Mouse (Mus musculus) CH12.LX (cell line): ENCODE data around the gene Pdgfc. TPM values are rescaled to one million over a fixed set of nuclear protein-coding genes. Genes with fewer than 3 reads are reported as not detected.

Source experiments
- DNase-seq: peaks from one replicate; pipeline ENCODE4 v3.0.0-alpha.2; 2013; ENCODE audit errors: extremely low read depth
- H3K27ac ChIP-seq: 2 replicates; pipeline ENCODE4 v1.5.1; 2012; ENCODE audit warnings: low read depth, mild to moderate bottlenecking, control low read depth, moderate library complexity; ENCODE audit not compliant: insufficient read depth
- H3K27me3 ChIP-seq: replicated peaks from 2 replicates; pipeline ENCODE3; 2012; ENCODE audit warnings: inconsistent platforms
- H3K36me3 ChIP-seq, 2 experiments: replicated peaks in 1 of 2; 2 replicates each; pipeline versions ENCODE3 to v1.6.1; 2012; ENCODE audit warnings: inconsistent platforms in 1 of 2, low read length in 1 of 2, mild to moderate bottlenecking in 1 of 2, mixed read lengths in 1 of 2, moderate library complexity in 1 of 2; ENCODE audit not compliant: control insufficient read depth in 1 of 2, insufficient read depth in 1 of 2
- H3K4me1 ChIP-seq, 2 experiments: 2 replicates each; pipeline ENCODE4 v1.6.1; 2012; ENCODE audit warnings: inconsistent platforms in 1 of 2, moderate library complexity in 1 of 2; ENCODE audit not compliant: insufficient read depth in 2 of 2, control insufficient read depth in 1 of 2
- H3K4me2 ChIP-seq: 2 replicates; pipeline ENCODE4 v1.6.1; 2012; ENCODE audit warnings: low read depth, mild to moderate bottlenecking, control low read depth; ENCODE audit not compliant: poor library complexity, insufficient read depth, severe bottlenecking
- H3K4me3 ChIP-seq, 3 experiments: fragments of 150-350 bp in 1 of 3; sonication (generic) in 1 of 3; replicated peaks in 1 of 3; 2 replicates each; pipeline versions ENCODE3 to v1.5.1; 2011 to 2012; ENCODE audit warnings: low read depth in 2 of 3, low read length in 2 of 3, mild to moderate bottlenecking in 2 of 3, moderate library complexity in 2 of 3, control low read depth in 1 of 3, improper control_type of control experiment in 1 of 3, inconsistent platforms in 1 of 3, mixed read lengths in 1 of 3; ENCODE audit not compliant: poor library complexity in 1 of 3
- H3K79me2 ChIP-seq: replicated peaks from 2 replicates; pipeline ENCODE4 v1.6.1; 2012; ENCODE audit warnings: mild to moderate bottlenecking, moderate library complexity; ENCODE audit not compliant: control insufficient read depth, poor library complexity, insufficient read depth, severe bottlenecking; ENCODE audit errors: extremely low read depth
- H3K9ac ChIP-seq: 2 replicates; pipeline ENCODE4 v1.6.1; 2012; ENCODE audit warnings: low read depth, mild to moderate bottlenecking, control low read depth, moderate library complexity; ENCODE audit not compliant: insufficient read depth
- H3K9me3 ChIP-seq: replicated peaks from 2 replicates; pipeline ENCODE3; 2012; ENCODE audit warnings: low read length, inconsistent platforms, mixed read lengths
- CHD1 ChIP-seq: IDR thresholded peaks from 2 replicates; pipeline ENCODE4 v1.6.1; 2012; ENCODE audit warnings: low read depth, low read length, improper control_type of control experiment, inconsistent platforms
- CHD2 ChIP-seq: IDR thresholded peaks from 2 replicates; pipeline ENCODE4 v1.6.1; 2011; ENCODE audit warnings: low read length, improper control_type of control experiment
- EP300 ChIP-seq: IDR thresholded peaks from 2 replicates; pipeline ENCODE4 v1.6.1; 2011; ENCODE audit warnings: low read length, improper control_type of control experiment
- GABPA ChIP-seq: IDR thresholded peaks from 2 replicates; pipeline ENCODE4 v1.6.1; 2012; ENCODE audit warnings: low read depth, low read length, improper control_type of control experiment, inconsistent platforms; ENCODE audit not compliant: insufficient replicate concordance
- HCFC1 ChIP-seq: IDR thresholded peaks from 2 replicates; pipeline ENCODE4 v1.6.1; 2012; ENCODE audit warnings: low read depth, mild to moderate bottlenecking, inconsistent platforms, low read length, improper control_type of control experiment
- IRF4 ChIP-seq: IDR thresholded peaks from 2 replicates; pipeline ENCODE4 v1.6.1; 2014; ENCODE audit warnings: low read depth, mild to moderate bottlenecking, inconsistent platforms, low read length, improper control_type of control experiment
- JUN ChIP-seq: IDR thresholded peaks from 2 replicates; pipeline ENCODE4 v1.6.1; 2011; ENCODE audit warnings: low read depth, mild to moderate bottlenecking, low read length, improper control_type of control experiment, moderate library complexity; ENCODE audit not compliant: insufficient read depth
- JUND ChIP-seq: conservative IDR thresholded peaks from 2 replicates; pipeline ENCODE4 v1.6.1; 2011; ENCODE audit warnings: low read depth, low read length, improper control_type of control experiment
- KAT2A ChIP-seq: IDR thresholded peaks from 2 replicates; pipeline ENCODE4 v1.6.1; 2012; ENCODE audit warnings: low read length, improper control_type of control experiment, inconsistent platforms; ENCODE audit not compliant: insufficient replicate concordance
- MAFK ChIP-seq: IDR thresholded peaks from 2 replicates; pipeline ENCODE4 v1.6.1; 2011; ENCODE audit warnings: low read length, improper control_type of control experiment; ENCODE audit not compliant: insufficient replicate concordance
- MAX ChIP-seq: IDR thresholded peaks from 2 replicates; pipeline ENCODE4 v1.6.1; 2011; ENCODE audit warnings: low read length, improper control_type of control experiment
- MAZ ChIP-seq: IDR thresholded peaks from 2 replicates; pipeline ENCODE4 v1.6.1; 2012; ENCODE audit warnings: low read depth, mild to moderate bottlenecking, inconsistent platforms, low read length, improper control_type of control experiment, moderate library complexity
- MEF2A ChIP-seq: IDR thresholded peaks from 2 replicates; pipeline ENCODE4 v1.6.1; 2014; ENCODE audit warnings: low read depth, mild to moderate bottlenecking, inconsistent platforms, low read length, improper control_type of control experiment, borderline replicate concordance
- MXI1 ChIP-seq: IDR thresholded peaks from 2 replicates; pipeline ENCODE4 v1.6.1; 2011; ENCODE audit warnings: mild to moderate bottlenecking, low read depth, low read length, improper control_type of control experiment
- MYC ChIP-seq: IDR thresholded peaks from 2 replicates; pipeline ENCODE4 v1.6.1; 2011; ENCODE audit warnings: low read depth, mild to moderate bottlenecking, improper control_type of control experiment, low read length
- PAX5 ChIP-seq: IDR thresholded peaks from 2 replicates; pipeline ENCODE4 v1.6.1; 2012; ENCODE audit warnings: low read length, inconsistent platforms, mixed read lengths
- POLR2A ChIP-seq: IDR thresholded peaks from 2 replicates; pipeline ENCODE4 v1.6.1; 2011; ENCODE audit warnings: low read depth, mild to moderate bottlenecking, improper control_type of control experiment, low read length
- POLR2AphosphoS2 ChIP-seq: IDR thresholded peaks from 2 replicates; pipeline ENCODE4 v1.6.1; 2011; ENCODE audit warnings: low read depth, low read length, improper control_type of control experiment
- RAD21 ChIP-seq: IDR thresholded peaks from 2 replicates; pipeline ENCODE4 v1.6.1; 2011; ENCODE audit warnings: low read depth, mild to moderate bottlenecking, low read length, improper control_type of control experiment, moderate library complexity
- RCOR1 ChIP-seq: conservative IDR thresholded peaks from 2 replicates; pipeline ENCODE4 v1.6.1; 2012; ENCODE audit warnings: low read depth, mild to moderate bottlenecking, inconsistent platforms, low read length, improper control_type of control experiment
- SIN3A ChIP-seq: IDR thresholded peaks from 2 replicates; pipeline ENCODE4 v1.6.1; 2012; ENCODE audit warnings: low read length, improper control_type of control experiment, inconsistent platforms
- SMC3 ChIP-seq: IDR thresholded peaks from 2 replicates; pipeline ENCODE4 v1.6.1; 2011; ENCODE audit warnings: low read depth, low read length, improper control_type of control experiment
- TBP ChIP-seq: conservative IDR thresholded peaks from 2 replicates; pipeline ENCODE4 v1.6.1; 2011; ENCODE audit warnings: low read depth, low read length, improper control_type of control experiment
- UBTF ChIP-seq: IDR thresholded peaks from 2 replicates; pipeline ENCODE4 v1.6.1; 2012; ENCODE audit warnings: low read depth, mild to moderate bottlenecking, inconsistent platforms, low read length, improper control_type of control experiment, moderate library complexity
- USF2 ChIP-seq: conservative IDR thresholded peaks from 2 replicates; pipeline ENCODE4 v1.6.1; 2011; ENCODE audit warnings: low read depth, low read length, improper control_type of control experiment
- ZC3H11A ChIP-seq: IDR thresholded peaks from 2 replicates; pipeline ENCODE4 v1.6.1; 2012; ENCODE audit warnings: low read depth, mild to moderate bottlenecking, inconsistent platforms, low read length, improper control_type of control experiment
- ZNF384 ChIP-seq: IDR thresholded peaks from 2 replicates; pipeline ENCODE4 v1.6.1; 2012; ENCODE audit warnings: low read depth, low read length, improper control_type of control experiment, inconsistent platforms
- dilution Hi-C: fragments of 300-500 bp; cut with MboI; formaldehyde crosslinking; loops from 2 replicates; pipeline ENCODE4 v1.14.3; 2020; ENCODE audit warnings: low sequenced_read_pairs; ENCODE audit not compliant: extremely low pct_unique_long_range_greater_than_20kb, extremely low pct_ligation_motif_present
- in situ Hi-C: fragments of 300-500 bp; cut with MboI; formaldehyde crosslinking; loops from 3 replicates; pipeline ENCODE4 v1.14.3; 2019; ENCODE audit warnings: low sequenced_read_pairs, low pct_ligation_motif_present, low pct_unique_long_range_greater_than_20kb, mixed read lengths
- polyA plus RNA-seq: library from polyadenylated mRNA; unstranded; fragments of >175 nt; gene quantifications from 2 replicates; pipeline ENCODE4 v1.2.1, GENCODE M21; 2012; ENCODE audit warnings: low read depth; ENCODE audit not compliant: insufficient read length
- total RNA-seq, 2 experiments: library from RNA; depleted of rRNA; stranded (reverse); fragments of 300-350 nt in 1 of 2; fragments of >200 nt in 1 of 2; gene quantifications; 2 replicates each; pipeline ENCODE4 v1.2.3; 2012 to 2014

The Pdgfc gene
- total and polyA plus RNA-seq, 3 experiments = 0.09 to 0.20 (median 0.17) TPM

- no peaks in the 10 kb centered on the region for H3K27me3 ChIP-seq
- dilution Hi-C loops = no loop called here
- H3K9me3 ChIP-seq = no peaks in the 10 kb centered on the region
- H3K4me1 ChIP-seq = no peaks in the 10 kb centered on the region
- in situ Hi-C loops = no loop called here
- no peak overlapping the region for H3K9ac ChIP-seq
- no peak overlapping the region for H3K4me2 ChIP-seq
- no peak overlapping the region for H3K27ac ChIP-seq
- no peak for DNase-seq
- H3K36me3 ChIP-seq = no peaks in the 10 kb centered on the region
- TF ChIP-seq MYC = no peak
- TF ChIP-seq HCFC1 = no peak
- no peak for TF ChIP-seq POLR2A
- no peak for TF ChIP-seq GABPA
- TF ChIP-seq CHD2 = no peak
- no peak for TF ChIP-seq ZC3H11A
- TF ChIP-seq MAZ = no peak
- no peak for TF ChIP-seq POLR2AphosphoS2
- TF ChIP-seq TBP = no peak
- no peak for TF ChIP-seq ZNF384
- no peak for TF ChIP-seq SIN3A
- TF ChIP-seq RCOR1 = no peak
- no peak for TF ChIP-seq MXI1
- TF ChIP-seq PAX5 = no peak
- no peak for TF ChIP-seq MEF2A
- TF ChIP-seq RAD21 = no peak
- TF ChIP-seq IRF4 = no peak
- no peak for TF ChIP-seq EP300
- TF ChIP-seq JUND = no peak
- H3K79me2 ChIP-seq = no peaks in the 10 kb centered on the region
- H3K4me3 ChIP-seq = no peak overlapping the region
These were observed 185.5 kb downstream of the Pdgfc start for GRCm38 (mm10) chr3:81221682-81222081.

DNA sequence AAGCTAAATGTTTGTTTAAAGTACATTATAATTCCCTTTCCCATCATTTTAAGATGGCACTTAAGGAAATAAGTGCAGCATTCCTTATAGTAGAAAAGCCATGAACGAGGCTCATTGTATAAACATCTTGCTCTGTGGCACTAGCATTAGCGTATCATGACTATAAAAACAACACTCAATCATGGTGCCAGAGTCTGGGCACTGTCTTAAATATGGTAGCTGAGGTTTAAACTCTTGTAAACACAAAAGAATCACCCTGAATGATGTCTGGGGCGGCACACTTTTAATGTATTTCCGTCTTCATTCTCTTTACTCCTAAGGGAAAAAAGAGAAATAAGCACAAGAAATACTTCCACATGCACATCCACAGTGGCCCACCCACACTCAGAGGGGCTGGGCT, 192.1 kb downstream of the Pdgfc start:
- Histone ChIP-seq H3K36me3 (no peaks in the 10 kb centered on the region), H3K4me1 (no peaks in the 10 kb centered on the region), H3K4me2 (no peak overlapping the region), H3K9me3 (no peaks in the 10 kb centered on the region), H3K27me3 (no peaks in the 10 kb centered on the region), H3K4me3 (no peak overlapping the region), H3K9ac (no peak overlapping the region), H3K27ac (no peak overlapping the region), H3K79me2 (no peaks in the 10 kb centered on the region)
- no peak for DNase-seq
- TF ChIP-seq HCFC1 (no peak), MAX (no peak), KAT2A (no peak), PAX5 (no peak), SMC3 (no peak), CHD2 (no peak), CHD1 (no peak), MAZ (no peak), UBTF (no peak), RCOR1 (no peak), MAFK (no peak), JUN (no peak), USF2 (no peak)
- in situ Hi-C loops = no loop called here
- dilution Hi-C loops = no loop called here
